Mouse (Mus musculus) olfactory bulb, adult 2 months (tissue): Measurements from ENCODE around the gene Arhgap10. TPM values are rescaled to one million over a fixed set of nuclear protein-coding genes. Genes with fewer than 3 reads are reported as not detected.

Experiments
- H3K27ac ChIP-seq: fragments of 200-500 bp; 2 replicates; pipeline ENCODE4 v1.5.1; 2012; ENCODE audit warnings: low read depth, low read length; ENCODE audit not compliant: insufficient read depth
- H3K4me1 ChIP-seq: fragments of 200-500 bp; 2 replicates; pipeline ENCODE4 v1.6.1; 2012; ENCODE audit warnings: low read length; ENCODE audit not compliant: control insufficient read depth, insufficient read depth
- H3K4me3 ChIP-seq: fragments of 200-500 bp; 2 replicates; pipeline ENCODE4 v1.5.1; 2012; ENCODE audit warnings: mild to moderate bottlenecking, low read depth, low read length, moderate library complexity; ENCODE audit not compliant: insufficient read depth
- CTCF ChIP-seq: fragments of 200-500 bp; IDR thresholded peaks from 2 replicates; pipeline ENCODE4 v1.5.1; 2012; ENCODE audit warnings: low read depth, mild to moderate bottlenecking, low read length, moderate library complexity; ENCODE audit not compliant: insufficient read depth
- POLR2A ChIP-seq: fragments of 200-500 bp; IDR thresholded peaks from 2 replicates; pipeline ENCODE4 v1.6.1; 2012; ENCODE audit warnings: mild to moderate bottlenecking, low read depth, low read length, moderate library complexity; ENCODE audit not compliant: insufficient read depth
- WGBS: fragments of 180-500 bp; shearing (Covaris S2); methylation state at CpG from one replicate; pipeline ENCODE4 v1.1.7; 2018; 5-methylcytosine and 5-hydroxymethylcytosine counted together
- polyA plus RNA-seq: library from polyadenylated mRNA; stranded (reverse); fragments of >200 nt; gene quantifications from 2 replicates; pipeline ENCODE4 v1.2.4, GENCODE M21; 2012; ENCODE audit warnings: low replicate concordance; ENCODE audit not compliant: missing spikeins, insufficient read depth, insufficient read length

Arhgap10 gene
- polyA plus RNA-seq, 1 experiment = not detected

GRCm38 (mm10) chr8:77360423-77360822 is 157.3 kb downstream of the Arhgap10 start:
- H3K27ac ChIP-seq = no peak overlapping the region
- no peaks in the 10 kb centered on the region for H3K4me1 ChIP-seq
- 60% methylated on average over 5 of the region's 5 CpGs for WGBS
- no peak overlapping the region for H3K4me3 ChIP-seq
- TF ChIP-seq POLR2A = no peak
- no peak for TF ChIP-seq CTCF

DNA sequence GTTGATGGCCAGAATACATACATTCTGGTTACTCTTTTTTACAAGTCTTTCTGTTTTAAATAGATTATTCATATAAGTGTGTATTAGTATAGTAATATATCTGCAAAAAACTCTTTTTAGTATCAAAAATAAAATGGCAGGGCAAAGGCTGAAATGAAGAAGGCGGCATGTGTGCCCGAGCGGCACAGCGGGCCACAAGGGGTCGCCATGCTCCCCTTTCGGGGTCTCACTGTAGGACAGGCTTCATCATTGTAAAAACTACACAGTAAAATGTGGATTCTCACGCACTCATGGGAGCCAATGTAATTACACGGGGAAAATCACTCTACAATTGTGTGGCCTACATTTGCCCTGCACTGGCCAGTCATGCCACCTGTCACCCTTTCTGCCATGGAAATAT is 160.6 kb downstream of the Arhgap10 start:
- 79% methylated on average over 8 of the region's 8 CpGs for WGBS
- H3K27ac ChIP-seq = no peak overlapping the region
- no peak overlapping the region for H3K4me3 ChIP-seq
- TF ChIP-seq POLR2A = no peak
- TF ChIP-seq CTCF = no peak
- H3K4me1 ChIP-seq = peaks cover 4% of the 10 kb centered on the region

DNA sequence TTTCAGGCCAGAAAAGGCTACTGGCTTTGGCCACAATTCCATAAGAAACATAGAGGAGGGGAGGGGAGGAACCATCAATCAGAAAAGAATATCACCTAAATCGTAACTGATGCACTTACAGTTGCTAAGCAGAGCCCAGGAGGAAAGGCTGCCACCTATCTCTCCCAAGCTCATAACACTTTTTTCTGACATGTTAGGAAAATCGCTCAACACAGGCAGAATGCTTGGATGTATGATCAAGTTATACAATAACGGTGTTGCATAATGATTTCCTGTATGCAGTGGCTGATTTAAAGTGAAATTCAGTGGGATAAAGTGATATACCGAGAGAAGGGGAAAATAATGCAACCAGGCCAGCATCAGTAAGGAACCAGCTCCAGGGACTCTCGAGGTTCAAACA is 162.4 kb downstream of the Arhgap10 start:
- Histone ChIP-seq H3K27ac (no peak overlapping the region), H3K4me1 (peaks cover 4% of the 10 kb centered on the region), H3K4me3 (no peak overlapping the region)
- TF ChIP-seq CTCF (no peak), POLR2A (no peak)
- 83% methylated on average over 5 of the region's 5 CpGs for WGBS

DNA sequence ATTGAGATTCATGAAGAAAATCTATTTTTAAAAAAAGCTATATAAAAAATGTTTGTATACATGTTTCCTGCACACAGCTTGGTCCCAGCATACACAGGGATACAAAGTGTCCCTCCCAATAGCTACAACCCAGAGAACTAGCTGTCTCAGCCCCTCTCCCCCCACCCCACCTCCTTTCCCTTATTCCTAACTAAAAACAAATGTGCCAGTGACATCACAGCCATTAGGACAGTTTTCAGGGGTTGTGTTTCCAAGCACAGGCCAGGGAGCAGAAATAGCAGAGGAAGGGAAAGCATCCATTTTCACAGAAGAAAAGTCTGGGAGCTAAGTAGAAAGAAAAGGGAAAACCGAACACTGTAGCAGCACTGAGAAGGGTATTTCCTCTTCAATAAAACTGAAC is 163.6 kb downstream of the Arhgap10 start:
- Histone ChIP-seq H3K27ac (no peak overlapping the region), H3K4me3 (no peak overlapping the region), H3K4me1 (peaks cover 4% of the 10 kb centered on the region)
- no peak for TF ChIP-seq POLR2A
- no peak for TF ChIP-seq CTCF
- WGBS = 47% methylated on average over 1 of the region's 1 CpGs

DNA sequence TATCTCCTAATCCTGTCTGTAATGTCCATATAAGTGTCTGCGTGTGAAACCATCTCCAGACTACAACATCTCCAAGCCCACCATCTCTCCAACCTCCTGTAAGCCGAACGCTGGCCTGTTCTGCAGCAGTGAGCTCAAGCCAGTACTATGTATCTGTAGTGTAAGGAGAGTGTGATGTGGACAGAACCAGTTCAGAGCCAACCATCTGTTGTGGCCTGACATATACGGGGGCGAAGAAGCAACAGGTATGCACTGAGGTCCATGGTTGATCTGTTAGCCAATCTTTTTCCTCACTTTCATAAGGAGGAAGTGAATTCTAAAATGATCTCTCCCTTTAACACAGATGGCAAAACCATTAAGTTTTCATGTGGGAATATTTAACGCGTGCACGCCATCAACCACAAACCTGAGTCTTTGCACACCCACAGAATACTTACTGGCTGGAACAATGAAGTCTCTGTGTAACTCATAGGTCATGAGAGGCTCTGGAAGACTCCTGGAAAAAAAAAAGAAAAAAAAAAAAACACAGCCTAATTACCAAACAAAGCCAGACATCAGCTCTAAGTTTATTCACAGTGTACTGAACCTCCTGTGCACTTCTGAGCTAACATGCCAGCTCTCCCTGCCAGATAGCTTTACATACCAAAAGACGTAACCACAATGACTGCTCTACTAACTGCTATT is 166.4 kb downstream of the Arhgap10 start:
- WGBS = 78% methylated on average over 9 of the region's 9 CpGs

DNA sequence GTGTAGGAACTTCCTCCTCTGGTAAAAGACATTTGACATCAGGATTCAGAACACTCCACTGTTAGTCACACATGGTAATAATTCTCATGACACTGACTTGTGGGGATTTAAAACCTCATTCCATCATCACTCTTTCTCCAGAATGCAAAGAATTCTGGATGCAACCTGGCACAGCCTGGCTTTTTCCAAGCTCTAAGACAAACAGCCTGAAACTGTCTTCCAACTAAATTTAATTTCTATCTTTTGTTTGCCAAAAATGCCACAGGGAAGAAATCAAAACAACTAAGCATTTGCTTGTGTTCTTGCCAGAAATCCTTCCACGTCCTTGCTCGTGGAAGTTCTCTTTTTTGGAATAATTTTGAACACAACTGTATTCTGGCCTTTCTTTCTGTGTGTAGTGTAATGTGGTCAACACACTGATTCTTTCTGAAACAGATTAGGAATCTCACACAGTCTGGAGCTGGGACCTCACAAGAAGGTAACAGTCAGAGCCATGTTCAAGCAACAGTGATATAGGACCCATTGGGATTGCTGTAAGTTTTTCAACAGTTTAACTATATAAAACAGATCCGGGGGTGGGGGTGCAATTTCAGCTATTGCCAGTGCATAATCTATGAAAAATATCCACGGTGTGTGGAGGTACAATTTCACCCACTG is 167.5 kb downstream of the Arhgap10 start:
- no peak overlapping the region for H3K4me3 ChIP-seq
- peaks cover 4% of the 10 kb centered on the region for H3K4me1 ChIP-seq
- no peak overlapping the region for H3K27ac ChIP-seq
- TF ChIP-seq CTCF (no peak), POLR2A (no peak)
- 69% methylated on average over 4 of the region's 4 CpGs for WGBS

More for the DNA sequence above, 166.4 kb downstream of the Arhgap10 start:
- Histone ChIP-seq H3K27ac (no peak overlapping the region), H3K4me3 (no peak overlapping the region), H3K4me1 (peaks cover 4% of the 10 kb centered on the region)
- TF ChIP-seq POLR2A (no peak), CTCF (no peak)

DNA sequence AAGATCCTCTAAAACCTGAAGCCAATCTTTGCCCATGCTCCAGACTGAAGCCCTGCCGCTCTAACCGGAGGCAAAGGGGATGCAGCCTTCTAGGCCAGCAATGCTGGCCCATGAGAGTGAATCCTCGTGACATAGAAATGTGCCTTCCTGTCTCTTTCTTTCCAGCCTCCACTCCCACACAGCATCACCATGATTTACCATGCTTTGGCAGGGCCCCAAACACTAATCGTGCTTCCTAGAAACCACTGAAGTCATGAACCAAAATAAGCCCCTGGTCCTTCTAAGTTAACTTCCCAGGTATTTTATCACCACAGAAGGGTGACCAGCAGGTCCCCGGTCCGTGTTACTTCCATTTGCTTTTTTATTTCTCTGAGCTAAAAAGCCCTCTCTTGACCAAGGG is 173.8 kb downstream of the Arhgap10 start:
- H3K4me1 ChIP-seq = peaks cover 6% of the 10 kb centered on the region
- WGBS = 79% methylated on average over 6 of the region's 6 CpGs
- H3K4me3 ChIP-seq = no peak overlapping the region
- H3K27ac ChIP-seq = no peak overlapping the region
- TF ChIP-seq POLR2A = no peak
- no peak for TF ChIP-seq CTCF

- H3K27ac ChIP-seq = no peak overlapping the region
- H3K4me3 ChIP-seq = no peak overlapping the region
- H3K4me1 ChIP-seq = peaks cover 6% of the 10 kb centered on the region
- WGBS = 98% methylated on average over 3 of the region's 3 CpGs
- TF ChIP-seq CTCF (no peak), POLR2A (no peak)
Observed at GRCm38 (mm10) chr8:77343335-77343734, 174.4 kb downstream of the Arhgap10 start.

DNA sequence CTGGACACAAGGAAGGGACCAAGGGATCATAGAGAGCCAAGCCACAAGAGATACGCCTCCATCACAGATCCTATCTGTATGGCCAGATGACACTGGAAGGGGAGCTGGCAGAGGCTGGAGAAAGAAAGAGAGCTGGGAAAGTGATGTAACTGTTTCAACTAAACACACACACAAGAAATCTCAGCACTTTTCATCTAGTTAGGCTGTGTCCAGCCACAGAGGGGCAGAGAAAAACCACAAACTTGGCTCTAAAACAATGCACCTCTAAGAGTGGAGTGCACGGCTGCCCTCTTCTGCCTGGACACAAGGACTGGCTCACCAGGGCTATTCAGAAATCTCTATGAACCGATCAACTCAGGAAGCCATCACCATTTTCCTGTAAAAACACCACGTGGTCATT is 175.6 kb downstream of the Arhgap10 start:
- Histone ChIP-seq H3K4me1 (peaks cover 6% of the 10 kb centered on the region), H3K27ac (no peak overlapping the region), H3K4me3 (no peak overlapping the region)
- WGBS = 64% methylated on average over 4 of the region's 4 CpGs
- TF ChIP-seq CTCF (no peak), POLR2A (no peak)
